Mouse (Mus musculus): ENCODE results near the gene Sphk2. TPM values are rescaled to one million over a fixed set of nuclear protein-coding genes. Genes with fewer than 3 reads are reported as not detected.

The Sphk2 gene
- 0.57 TPM for polyA plus RNA-seq (2014; fragmentation: Illumina TruSeq; extraction: RNeasy Lipid Tissue Mini Kit (QIAGEN cat#74804); ENCODE audit: low read depth, low replicate concordance)

GRCm38 (mm10) chr7:45717918-45718297 is at the start of gene Sphk2:
TSS of gene Sphk2 (minus strand) at chr7:45718002.

GRCm38 (mm10) chr7:45725713-45726112 is 7.9 kb upstream of the Sphk2 start, which contains the start of gene Spaca4:
TSS of gene Spaca4 (minus strand) at chr7:45725813.

GRCm38 (mm10) chr7:45720413-45721233 is 2.8 kb upstream of the Sphk2 start, which contains the start of gene Fam83e:
TSS of gene Fam83e (plus strand) at chr7:45721212.

GRCm38 (mm10) chr7:45715090-45715708 is 2.6 kb downstream of the Sphk2 start, which contains the start of gene Rpl18:
TSS of gene Rpl18 (plus strand) at chr7:45715457.

GRCm38 (mm10) chr7:45704730-45705442 is 12.9 kb downstream of the Sphk2 start, which contains the start of gene Dbp:
TSS of gene Dbp (plus strand) at chr7:45705088.

GRCm38 (mm10) chr7:45699523-45700141 is 18.2 kb downstream of the Sphk2 start, which contains the start of gene Car11:
TSS of gene Car11 (plus strand) at chr7:45699843.

GRCm38 (mm10) chr7:45693921-45694591 is 23.7 kb downstream of the Sphk2 start, which contains the start of gene Sec1:
TSS of gene Sec1 (minus strand) at chr7:45694402.

GRCm38 (mm10) chr7:45683396-45684050 is 34.3 kb downstream of the Sphk2 start, which contains the start of gene Ntn5:
TSS of gene Ntn5 (plus strand) at chr7:45684022.

GRCm38 (mm10) chr7:45666161-45666560 is 51.6 kb downstream of the Sphk2 start, which contains the start of gene Fut2:
TSS of gene Fut2 (minus strand) at chr7:45666394.

Other genes with a start within 250 kb of the Sphk2 start
- 121 TPM for gene Tulp2, start 236.1 kb downstream of the Sphk2 start, polyA plus RNA-seq (2014; fragmentation: Illumina TruSeq; extraction: RNeasy Lipid Tissue Mini Kit (QIAGEN cat#74804); ENCODE audit: low read depth, low replicate concordance)
- gene Gm45808, start 231.2 kb downstream of the Sphk2 start, polyA plus RNA-seq (2014; fragmentation: Illumina TruSeq; extraction: RNeasy Lipid Tissue Mini Kit (QIAGEN cat#74804); ENCODE audit: low read depth, low replicate concordance) = not detected
- gene Dhdh, start 229.2 kb downstream of the Sphk2 start, polyA plus RNA-seq (2014; fragmentation: Illumina TruSeq; extraction: RNeasy Lipid Tissue Mini Kit (QIAGEN cat#74804); ENCODE audit: low read depth, low replicate concordance) = 6.7 TPM
- gene Nucb1, start 207.6 kb downstream of the Sphk2 start, polyA plus RNA-seq (2014; fragmentation: Illumina TruSeq; extraction: RNeasy Lipid Tissue Mini Kit (QIAGEN cat#74804); ENCODE audit: low read depth, low replicate concordance) = 18.8 TPM
- gene Ppp1r15a, start 191.7 kb downstream of the Sphk2 start, polyA plus RNA-seq (2014; fragmentation: Illumina TruSeq; extraction: RNeasy Lipid Tissue Mini Kit (QIAGEN cat#74804); ENCODE audit: low read depth, low replicate concordance) = 0.73 TPM
- gene Plekha4, start 191.7 kb downstream of the Sphk2 start, polyA plus RNA-seq (2014; fragmentation: Illumina TruSeq; extraction: RNeasy Lipid Tissue Mini Kit (QIAGEN cat#74804); ENCODE audit: low read depth, low replicate concordance) = 2.1 TPM
- not detected for gene Hsd17b14, start 163.1 kb downstream of the Sphk2 start, polyA plus RNA-seq (2014; fragmentation: Illumina TruSeq; extraction: RNeasy Lipid Tissue Mini Kit (QIAGEN cat#74804); ENCODE audit: low read depth, low replicate concordance)
- gene Bcat2, start 147.8 kb downstream of the Sphk2 start, polyA plus RNA-seq (2014; fragmentation: Illumina TruSeq; extraction: RNeasy Lipid Tissue Mini Kit (QIAGEN cat#74804); ENCODE audit: low read depth, low replicate concordance) = 4.4 TPM
- gene Fgf21, start 102.5 kb downstream of the Sphk2 start, polyA plus RNA-seq (2014; fragmentation: Illumina TruSeq; extraction: RNeasy Lipid Tissue Mini Kit (QIAGEN cat#74804); ENCODE audit: low read depth, low replicate concordance) = not detected
- gene Fut1, start 100.7 kb downstream of the Sphk2 start, polyA plus RNA-seq (2014; fragmentation: Illumina TruSeq; extraction: RNeasy Lipid Tissue Mini Kit (QIAGEN cat#74804); ENCODE audit: low read depth, low replicate concordance) = not detected
- gene Izumo1, start 96.2 kb downstream of the Sphk2 start, polyA plus RNA-seq (2014; fragmentation: Illumina TruSeq; extraction: RNeasy Lipid Tissue Mini Kit (QIAGEN cat#74804); ENCODE audit: low read depth, low replicate concordance) = 55.9 TPM
- not detected for gene Rasip1, start 90.5 kb downstream of the Sphk2 start, polyA plus RNA-seq (2014; fragmentation: Illumina TruSeq; extraction: RNeasy Lipid Tissue Mini Kit (QIAGEN cat#74804); ENCODE audit: low read depth, low replicate concordance)
- gene Mamstr, start 78.0 kb downstream of the Sphk2 start, polyA plus RNA-seq (2014; fragmentation: Illumina TruSeq; extraction: RNeasy Lipid Tissue Mini Kit (QIAGEN cat#74804); ENCODE audit: low read depth, low replicate concordance) = 0.11 TPM
- gene Fut2, start 51.6 kb downstream of the Sphk2 start, polyA plus RNA-seq (2014; fragmentation: Illumina TruSeq; extraction: RNeasy Lipid Tissue Mini Kit (QIAGEN cat#74804); ENCODE audit: low read depth, low replicate concordance) = 0.17 TPM
- not detected for gene Ntn5, start 34.0 kb downstream of the Sphk2 start, polyA plus RNA-seq (2014; fragmentation: Illumina TruSeq; extraction: RNeasy Lipid Tissue Mini Kit (QIAGEN cat#74804); ENCODE audit: low read depth, low replicate concordance)
- 1.2 TPM for gene Sec1, start 23.6 kb downstream of the Sphk2 start, polyA plus RNA-seq (2014; fragmentation: Illumina TruSeq; extraction: RNeasy Lipid Tissue Mini Kit (QIAGEN cat#74804); ENCODE audit: low read depth, low replicate concordance)
- gene Car11, start 18.2 kb downstream of the Sphk2 start, polyA plus RNA-seq (2014; fragmentation: Illumina TruSeq; extraction: RNeasy Lipid Tissue Mini Kit (QIAGEN cat#74804); ENCODE audit: low read depth, low replicate concordance) = not detected
- 2.3 TPM for gene Dbp, start 12.9 kb downstream of the Sphk2 start, polyA plus RNA-seq (2014; fragmentation: Illumina TruSeq; extraction: RNeasy Lipid Tissue Mini Kit (QIAGEN cat#74804); ENCODE audit: low read depth, low replicate concordance)
- 0.69 TPM for gene Rpl18, start 2.5 kb downstream of the Sphk2 start, polyA plus RNA-seq (2014; fragmentation: Illumina TruSeq; extraction: RNeasy Lipid Tissue Mini Kit (QIAGEN cat#74804); ENCODE audit: low read depth, low replicate concordance)
- gene Fam83e, start 3.2 kb upstream of the Sphk2 start, polyA plus RNA-seq (2014; fragmentation: Illumina TruSeq; extraction: RNeasy Lipid Tissue Mini Kit (QIAGEN cat#74804); ENCODE audit: low read depth, low replicate concordance) = 23.8 TPM
- 0.35 TPM for gene Spaca4, start 7.8 kb upstream of the Sphk2 start, polyA plus RNA-seq (2014; fragmentation: Illumina TruSeq; extraction: RNeasy Lipid Tissue Mini Kit (QIAGEN cat#74804); ENCODE audit: low read depth, low replicate concordance)
- gene Lmtk3, start 65.7 kb upstream of the Sphk2 start, polyA plus RNA-seq (2014; fragmentation: Illumina TruSeq; extraction: RNeasy Lipid Tissue Mini Kit (QIAGEN cat#74804); ENCODE audit: low read depth, low replicate concordance) = not detected
- gene Sult2b1, start 66.7 kb upstream of the Sphk2 start, polyA plus RNA-seq (2014; fragmentation: Illumina TruSeq; extraction: RNeasy Lipid Tissue Mini Kit (QIAGEN cat#74804); ENCODE audit: low read depth, low replicate concordance) = 2.8 TPM
- gene Cyth2, start 96.6 kb upstream of the Sphk2 start, polyA plus RNA-seq (2014; fragmentation: Illumina TruSeq; extraction: RNeasy Lipid Tissue Mini Kit (QIAGEN cat#74804); ENCODE audit: low read depth, low replicate concordance) = 69.6 TPM
- gene Kcnj14, start 106.8 kb upstream of the Sphk2 start, polyA plus RNA-seq (2014; fragmentation: Illumina TruSeq; extraction: RNeasy Lipid Tissue Mini Kit (QIAGEN cat#74804); ENCODE audit: low read depth, low replicate concordance) = not detected
- gene Grwd1, start 112.9 kb upstream of the Sphk2 start, polyA plus RNA-seq (2014; fragmentation: Illumina TruSeq; extraction: RNeasy Lipid Tissue Mini Kit (QIAGEN cat#74804); ENCODE audit: low read depth, low replicate concordance) = 1.2 TPM
- gene Kdelr1, start 154.8 kb upstream of the Sphk2 start, polyA plus RNA-seq (2014; fragmentation: Illumina TruSeq; extraction: RNeasy Lipid Tissue Mini Kit (QIAGEN cat#74804); ENCODE audit: low read depth, low replicate concordance) = 20.4 TPM
- gene Grin2d, start 160.4 kb upstream of the Sphk2 start, polyA plus RNA-seq (2014; fragmentation: Illumina TruSeq; extraction: RNeasy Lipid Tissue Mini Kit (QIAGEN cat#74804); ENCODE audit: low read depth, low replicate concordance) = 0.99 TPM
- 46.7 TPM for gene Syngr4, start 178.7 kb upstream of the Sphk2 start, polyA plus RNA-seq (2014; fragmentation: Illumina TruSeq; extraction: RNeasy Lipid Tissue Mini Kit (QIAGEN cat#74804); ENCODE audit: low read depth, low replicate concordance)
- gene Tmem143, start 178.9 kb upstream of the Sphk2 start, polyA plus RNA-seq (2014; fragmentation: Illumina TruSeq; extraction: RNeasy Lipid Tissue Mini Kit (QIAGEN cat#74804); ENCODE audit: low read depth, low replicate concordance) = 0.35 TPM
- gene Emp3, start 203.4 kb upstream of the Sphk2 start, polyA plus RNA-seq (2014; fragmentation: Illumina TruSeq; extraction: RNeasy Lipid Tissue Mini Kit (QIAGEN cat#74804); ENCODE audit: low read depth, low replicate concordance) = 1.3 TPM
- 2.9 TPM for gene Ccdc114, start 206.1 kb upstream of the Sphk2 start, polyA plus RNA-seq (2014; fragmentation: Illumina TruSeq; extraction: RNeasy Lipid Tissue Mini Kit (QIAGEN cat#74804); ENCODE audit: low read depth, low replicate concordance)